Mouse (Mus musculus): Measurements from ENCODE around the gene Hist1h2ac.
"Not testable (repeated sequence)": the region's sequence is repeated elsewhere in the genome, so short reads cannot be mapped to it uniquely, and the experiment has no call there.

Hist1h2ac gene

DNA sequence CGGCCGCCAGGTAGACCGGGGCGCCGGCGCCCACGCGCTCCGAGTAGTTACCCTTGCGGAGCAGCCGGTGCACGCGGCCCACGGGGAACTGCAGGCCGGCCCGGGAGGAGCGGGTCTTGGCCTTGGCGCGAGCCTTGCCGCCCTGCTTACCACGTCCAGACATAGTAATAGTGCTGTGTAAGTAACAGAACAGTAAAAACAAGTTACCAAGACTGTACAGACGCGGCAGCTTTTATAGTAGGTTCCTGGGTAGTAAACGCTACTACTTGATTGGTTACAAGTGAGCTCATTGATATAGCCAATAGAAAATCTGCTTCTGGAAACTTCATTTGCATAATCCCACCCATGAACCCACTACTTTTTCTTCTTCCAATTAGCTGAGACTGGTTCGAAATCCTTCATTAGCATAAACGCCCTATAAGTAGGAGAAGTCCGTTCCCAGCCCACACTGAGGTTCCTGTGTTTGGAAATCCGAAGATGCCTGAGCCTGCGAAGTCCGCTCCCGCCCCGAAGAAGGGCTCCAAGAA lies at the start of gene Hist1h2ac, which contains the start of gene Hist1h2bc:
TSS of gene Hist1h2ac (minus strand) at position 194 of the 527 bp plus-strand sequence.
TSS of gene Hist1h2bc (plus strand) at position 445 of the 527 bp plus-strand sequence.
- DNase-seq (ENCODE audit: low read depth, low spot score): peak; percentile 99

DNA sequence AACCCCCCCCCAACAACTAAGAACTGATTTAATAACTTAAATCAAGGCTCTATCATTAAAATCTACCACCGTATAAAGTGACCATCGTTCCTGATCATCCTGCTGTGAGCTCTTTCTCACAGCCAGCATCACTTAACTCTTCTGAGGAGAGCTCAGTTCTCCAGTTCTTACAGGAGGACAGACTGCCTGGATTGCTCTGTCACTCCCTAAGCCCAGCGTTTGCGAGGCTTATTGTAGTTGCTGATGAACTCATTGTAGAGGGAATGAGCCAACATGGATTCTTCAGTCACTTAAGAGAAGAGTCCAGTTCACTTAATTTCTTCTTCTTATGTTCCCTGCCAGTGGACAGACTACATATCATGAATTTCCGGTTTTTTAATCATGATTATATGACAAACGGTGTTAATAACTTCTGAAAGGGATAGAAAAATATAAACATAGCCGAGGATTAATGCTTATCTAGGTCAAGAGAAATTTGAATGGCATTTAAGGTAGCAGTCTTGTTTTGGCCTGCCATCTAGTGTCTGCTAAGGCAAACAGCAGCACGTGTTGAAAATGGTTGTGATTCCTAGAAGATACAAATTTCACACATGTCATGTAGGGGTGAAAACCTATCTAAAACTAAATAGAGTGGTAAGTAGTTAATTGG lies 48.5 kb upstream of the Hist1h2ac start:
- peak; percentile 49 for DNase-seq (ENCODE audit: low read depth, low spot score)

DNA sequence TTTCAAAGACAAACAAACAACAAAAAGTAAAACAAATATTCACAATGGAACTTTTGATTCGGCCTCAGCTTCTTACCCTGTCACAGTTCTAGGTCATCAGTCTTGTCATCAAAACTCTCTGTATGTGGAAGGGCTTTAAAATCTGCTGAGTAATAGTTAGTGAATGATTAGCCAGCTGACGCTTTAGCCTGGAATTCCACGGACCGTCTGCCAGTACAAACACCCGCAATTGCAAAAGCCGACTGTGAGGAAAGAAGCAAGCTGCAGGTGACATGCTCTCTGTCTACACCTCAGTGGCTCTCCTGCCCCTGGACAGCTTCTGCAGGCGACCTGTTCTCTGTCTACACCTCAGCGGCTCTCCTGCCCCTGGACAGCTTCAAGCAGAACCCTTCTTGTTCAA lies 46.7 kb upstream of the Hist1h2ac start:
- DNase-seq (ENCODE audit: low read depth, low spot score): no peak

DNA sequence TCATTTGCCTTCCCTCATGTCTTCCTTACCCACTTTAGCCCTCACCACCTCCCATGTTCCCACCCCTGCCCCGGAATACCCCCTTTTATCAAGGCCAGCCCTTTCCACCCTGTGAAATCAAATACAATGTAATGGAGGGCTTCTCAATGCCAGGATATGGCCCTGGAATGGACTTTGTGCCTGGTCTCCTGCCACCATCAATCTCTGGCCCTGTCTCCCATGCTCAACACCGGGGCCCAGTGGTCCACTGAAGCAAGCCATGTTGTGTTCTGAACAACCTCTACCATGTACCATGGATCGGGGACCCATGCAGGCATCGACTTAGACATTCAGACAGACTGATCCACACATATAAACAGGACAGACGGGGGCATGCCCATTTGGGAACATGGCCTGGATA lies 46.0 kb upstream of the Hist1h2ac start:
- no peak for DNase-seq (ENCODE audit: low read depth, low spot score)

DNA sequence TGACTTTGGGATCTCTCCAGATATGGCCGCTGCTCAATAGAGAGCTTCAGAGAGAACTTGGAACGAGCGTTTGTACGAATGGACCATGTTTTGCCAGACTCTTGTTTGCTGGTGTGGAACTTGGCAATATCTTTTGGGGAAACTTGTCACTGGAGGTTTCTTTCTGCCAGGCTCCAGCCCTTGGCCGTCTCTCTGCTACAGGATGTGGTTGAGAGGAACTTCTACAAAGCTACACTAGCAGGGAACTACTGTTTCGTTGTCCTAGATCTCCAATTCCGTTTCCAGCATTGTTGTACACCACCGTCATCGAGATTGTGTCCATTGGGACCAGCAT lies 45.4 kb upstream of the Hist1h2ac start:
- DNase-seq (ENCODE audit: low read depth, low spot score): no peak

DNA sequence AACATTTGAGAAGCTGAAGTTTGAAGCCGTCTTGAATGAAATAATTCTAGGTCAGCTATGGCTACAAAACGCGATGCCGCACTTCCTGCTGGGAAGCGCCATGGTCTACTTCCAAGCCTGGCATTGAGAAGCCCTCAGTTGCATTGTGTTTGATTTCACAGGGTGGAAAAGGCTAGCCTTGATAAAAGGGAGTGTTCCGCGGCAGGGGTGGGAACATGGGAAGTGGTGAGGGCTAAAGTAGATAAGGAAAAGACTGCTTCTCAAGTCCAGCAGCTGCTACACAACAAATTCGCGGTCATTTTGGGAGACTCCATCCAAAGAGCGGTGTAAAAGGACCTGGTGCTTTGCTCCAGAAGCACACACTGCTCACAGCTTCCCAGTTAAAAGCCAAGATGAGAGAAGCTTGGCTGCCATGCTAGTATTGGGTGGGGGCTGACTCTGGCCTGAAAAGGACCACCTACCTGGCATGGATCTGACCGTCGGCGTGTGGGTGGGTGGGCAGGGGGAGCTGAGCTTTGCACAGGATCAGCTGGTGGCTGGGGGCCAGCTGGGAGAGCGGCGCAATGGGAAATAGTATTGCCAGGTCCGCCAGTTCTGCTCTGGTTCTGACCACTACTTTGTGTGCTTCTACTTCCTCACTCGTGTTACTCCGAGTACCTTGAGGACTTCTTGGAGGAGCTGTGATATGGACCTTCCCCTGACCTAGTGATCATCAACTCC lies 44.9 kb upstream of the Hist1h2ac start:
- no peak for DNase-seq (ENCODE audit: low read depth, low spot score)

DNA sequence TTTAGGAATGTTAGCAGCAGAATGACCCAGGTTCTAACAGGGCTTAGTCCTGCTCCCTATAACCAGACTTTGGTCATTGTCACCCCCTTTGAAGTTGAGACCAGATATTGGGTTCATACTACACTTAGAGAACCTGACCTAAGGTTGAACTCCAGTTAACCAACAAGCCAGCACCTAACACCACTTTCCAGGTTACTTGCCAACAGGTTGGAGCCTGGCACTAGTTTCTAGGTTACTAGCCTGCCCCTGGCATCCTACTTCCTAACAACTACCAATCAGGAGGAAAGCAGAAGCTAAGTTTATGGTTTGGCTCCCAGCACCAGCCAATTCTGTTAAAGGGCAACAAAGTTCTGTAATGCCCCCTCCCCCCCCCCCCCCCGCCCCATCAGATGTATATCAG lies 41.5 kb upstream of the Hist1h2ac start:
- DNase-seq (ENCODE audit: low read depth, low spot score): no peak

DNA sequence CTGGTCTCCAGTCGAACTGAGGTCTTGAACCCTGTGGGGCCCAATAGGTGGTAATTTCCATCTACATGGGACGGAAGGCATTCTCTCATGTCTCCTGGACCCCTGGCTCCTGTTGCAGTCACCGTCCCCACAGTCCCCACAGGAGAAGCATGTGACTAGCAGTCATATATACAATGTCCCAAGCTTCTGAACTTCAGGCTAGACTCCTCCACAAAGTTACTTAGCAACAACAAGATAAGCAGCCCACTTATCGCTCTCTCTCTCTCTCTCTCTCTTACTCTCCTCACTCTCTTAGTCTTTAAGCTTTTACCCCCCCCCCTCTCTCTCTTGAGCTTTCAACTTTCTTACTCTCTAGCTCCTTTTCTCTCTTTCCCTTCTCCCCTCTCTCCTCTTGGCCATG lies 40.5 kb upstream of the Hist1h2ac start:
- no peak for DNase-seq (ENCODE audit: low read depth, low spot score)

DNA sequence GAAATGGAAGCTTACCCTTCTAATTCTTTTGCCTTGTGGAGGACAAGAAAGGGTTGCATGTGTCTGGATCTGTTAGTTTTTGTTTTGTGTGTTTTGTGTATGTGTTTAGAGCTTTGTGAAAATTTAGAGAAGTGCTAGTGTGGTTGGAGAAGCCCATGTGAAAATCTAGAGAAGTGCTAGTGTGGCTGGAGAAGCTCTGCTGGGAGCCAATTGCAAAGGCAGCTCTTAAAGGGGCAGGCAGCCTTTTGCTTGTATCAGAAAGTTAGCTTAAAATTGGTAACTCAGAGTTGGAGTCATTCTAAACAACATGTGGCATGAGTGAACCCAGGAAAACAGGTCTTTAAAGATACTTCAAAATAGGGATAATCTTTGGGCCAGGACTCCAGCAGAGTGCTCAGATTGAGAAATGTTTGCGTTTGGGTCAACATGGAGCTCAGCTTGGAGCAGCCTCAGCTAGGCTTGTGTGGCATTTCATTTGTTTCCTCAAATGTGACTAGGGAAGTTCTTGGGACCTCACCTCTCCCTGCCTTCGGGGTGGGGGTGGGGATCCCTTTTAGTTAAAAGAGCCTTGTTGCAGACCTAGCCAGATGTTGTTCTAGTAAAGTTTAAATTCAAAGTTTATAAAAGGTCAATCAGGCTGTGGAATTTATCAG lies 34.0 kb upstream of the Hist1h2ac start:
- DNase-seq (ENCODE audit: low read depth, low spot score): not testable (repeated sequence)

DNA sequence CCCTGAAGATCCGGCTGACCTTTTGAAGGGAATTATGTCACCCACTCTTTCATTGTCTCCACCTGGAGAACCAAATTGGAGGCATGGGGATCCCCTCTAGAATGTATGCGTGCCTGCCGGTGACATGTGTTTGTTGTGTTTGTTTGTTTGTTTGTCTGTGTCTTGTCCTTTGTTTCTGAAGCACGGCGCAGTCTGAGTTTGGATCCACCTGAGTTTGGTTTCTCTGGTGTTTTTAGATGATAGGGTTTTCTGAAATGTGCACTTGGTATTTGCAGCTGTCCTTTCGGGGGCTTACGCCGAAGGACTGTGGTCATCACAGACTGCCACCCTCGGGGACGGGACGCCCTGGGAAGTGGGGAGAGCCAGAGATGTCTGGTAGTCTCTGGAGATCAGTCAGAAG lies 33.4 kb upstream of the Hist1h2ac start:
- DNase-seq (ENCODE audit: low read depth, low spot score): no peak

DNA sequence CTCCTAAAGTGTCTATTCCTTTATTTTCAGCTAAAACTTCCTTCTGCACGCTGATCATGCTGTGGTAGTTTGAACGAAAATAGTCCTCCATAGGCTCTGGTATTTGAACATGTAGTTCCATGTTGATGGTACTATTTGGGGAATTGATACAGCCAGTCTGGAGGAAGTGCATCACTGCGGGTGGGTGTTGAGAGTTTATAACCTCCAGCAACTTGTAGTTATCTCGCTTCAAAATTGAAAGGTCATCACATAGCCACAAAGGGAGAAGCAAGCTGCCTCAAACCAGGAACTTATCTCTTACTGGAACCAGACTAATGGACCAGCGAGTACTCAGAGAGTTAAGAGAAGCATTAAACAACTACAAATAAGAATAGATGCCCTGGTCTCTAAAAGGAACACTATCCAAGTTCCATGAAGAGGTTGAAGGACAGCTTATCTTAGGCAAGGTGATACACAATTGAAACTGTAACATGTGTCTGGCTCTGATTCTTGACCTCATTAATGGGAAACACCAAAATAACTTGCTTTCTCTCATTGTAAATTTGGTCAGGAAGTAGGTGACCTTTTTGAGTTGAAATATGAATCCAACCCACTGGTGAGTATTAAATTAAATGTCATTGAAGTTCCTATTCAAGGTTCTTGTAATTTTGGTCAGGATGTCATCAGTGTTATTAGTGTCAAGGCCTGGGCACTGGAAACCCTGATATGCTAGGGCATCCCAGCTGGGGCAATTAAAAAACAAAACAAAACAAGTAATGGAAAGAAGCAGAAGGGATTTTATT lies 32.7 kb upstream of the Hist1h2ac start:
- no peak for DNase-seq (ENCODE audit: low read depth, low spot score)

DNA sequence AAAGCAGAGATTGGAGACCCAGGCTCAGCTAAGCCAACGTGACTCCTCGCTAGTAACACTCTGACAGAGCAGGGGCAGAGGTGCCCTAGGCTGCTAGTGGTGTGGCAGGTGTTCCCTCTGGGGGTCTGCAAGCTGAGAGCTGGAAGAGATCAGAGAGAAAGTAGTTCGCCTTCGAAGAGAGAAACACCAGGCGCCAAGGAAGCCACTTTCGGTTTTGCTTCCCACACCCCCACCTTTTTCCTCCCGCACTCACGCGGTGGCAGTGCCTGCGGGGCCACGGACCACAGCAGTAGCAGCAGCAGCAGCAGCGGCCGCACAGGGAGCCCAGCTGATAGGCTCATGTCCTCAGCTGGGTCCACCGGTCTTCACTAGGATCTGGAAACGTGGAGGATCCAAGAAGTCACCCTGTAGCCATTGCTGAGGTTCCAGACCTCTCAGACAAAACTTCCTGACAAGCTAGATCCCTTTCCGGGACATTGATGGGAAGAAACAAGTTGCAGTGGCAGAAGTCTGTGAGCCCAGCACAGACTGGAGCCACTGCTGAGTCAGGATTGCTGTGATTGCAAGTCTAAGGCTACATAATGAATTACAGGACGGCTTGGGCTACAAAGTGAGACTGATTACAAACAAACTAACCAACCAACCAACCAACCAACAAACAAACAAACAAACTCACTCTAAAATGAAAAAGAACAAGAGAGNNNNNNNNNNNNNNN lies 26.8 kb upstream of the Hist1h2ac start, which contains the start of gene Hfe:
TSS of gene Hfe (minus strand) at position 481 of the 716 bp plus-strand sequence.
- peak; percentile 27 for DNase-seq (ENCODE audit: low read depth, low spot score)

DNA sequence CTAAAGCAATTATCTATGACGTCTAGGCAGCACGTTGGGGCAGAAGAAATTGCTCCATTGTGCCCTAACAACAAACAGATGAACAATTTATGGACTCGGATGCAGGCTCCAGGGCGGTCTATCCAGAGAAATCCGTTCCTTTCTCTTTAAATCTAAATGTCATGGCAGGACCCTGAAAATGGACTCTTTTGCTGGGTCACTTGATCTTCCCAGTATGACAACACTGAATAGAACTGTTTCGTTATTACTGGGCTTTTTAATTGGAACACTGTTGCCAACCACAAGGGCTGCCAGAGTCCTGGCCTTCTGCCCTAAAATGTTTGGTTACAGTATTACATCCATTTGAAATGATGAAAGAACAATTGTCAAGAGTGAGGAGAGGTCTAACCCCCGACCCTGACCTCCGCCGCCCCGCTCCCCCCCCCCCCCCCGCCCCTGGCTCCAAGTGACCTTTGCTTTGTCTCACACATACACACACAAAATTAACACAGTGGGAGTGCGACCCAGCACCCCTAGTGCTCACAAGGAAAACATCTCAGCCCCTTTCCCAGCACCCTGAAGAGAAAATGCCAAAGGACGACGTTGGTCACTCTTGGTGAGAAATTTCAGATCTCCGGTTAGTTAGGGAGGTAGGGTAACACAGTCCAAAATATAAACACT lies 26.1 kb upstream of the Hist1h2ac start:
- DNase-seq (ENCODE audit: low read depth, low spot score): no peak

DNA sequence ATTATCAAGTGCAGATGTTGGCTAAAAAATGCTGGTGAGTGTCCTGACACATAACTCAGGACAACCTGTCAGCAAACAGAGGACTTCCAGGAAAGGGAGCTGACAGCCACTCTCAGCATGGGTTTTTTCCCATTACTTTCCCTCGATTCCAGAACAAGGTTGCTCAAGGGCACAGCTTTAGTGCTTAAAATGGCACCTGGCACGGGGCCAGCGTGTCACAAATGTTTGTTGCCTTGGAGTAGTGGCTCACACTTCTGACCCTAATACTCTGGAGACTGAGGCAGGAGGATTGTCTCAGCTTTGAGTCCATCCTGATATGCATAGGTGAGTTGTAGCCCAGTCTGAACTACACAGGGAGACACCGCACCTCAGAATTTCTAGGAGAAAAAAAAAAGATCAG lies 24.9 kb upstream of the Hist1h2ac start:
- DNase-seq (ENCODE audit: low read depth, low spot score): no peak

DNA sequence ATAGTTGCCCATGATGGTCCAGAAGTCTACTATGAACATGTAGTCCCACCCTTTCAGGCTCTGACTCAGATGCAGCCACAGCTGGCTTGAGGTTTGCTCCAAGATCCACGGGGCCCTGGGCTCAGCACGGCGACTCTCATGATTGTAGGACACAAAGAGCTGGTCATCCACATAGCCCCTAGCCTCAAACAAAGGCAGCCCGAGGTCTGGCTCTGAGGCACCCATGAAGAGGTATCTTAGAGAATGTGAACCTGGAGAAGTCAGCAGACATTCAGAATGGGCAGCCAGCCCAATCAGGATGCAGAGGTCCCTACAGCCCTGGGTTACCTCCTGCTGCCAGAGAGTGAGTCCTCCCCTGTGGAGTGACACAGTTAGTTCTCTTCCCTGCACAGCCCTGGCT lies 24.3 kb upstream of the Hist1h2ac start:
- DNase-seq (ENCODE audit: low read depth, low spot score): no peak

DNA sequence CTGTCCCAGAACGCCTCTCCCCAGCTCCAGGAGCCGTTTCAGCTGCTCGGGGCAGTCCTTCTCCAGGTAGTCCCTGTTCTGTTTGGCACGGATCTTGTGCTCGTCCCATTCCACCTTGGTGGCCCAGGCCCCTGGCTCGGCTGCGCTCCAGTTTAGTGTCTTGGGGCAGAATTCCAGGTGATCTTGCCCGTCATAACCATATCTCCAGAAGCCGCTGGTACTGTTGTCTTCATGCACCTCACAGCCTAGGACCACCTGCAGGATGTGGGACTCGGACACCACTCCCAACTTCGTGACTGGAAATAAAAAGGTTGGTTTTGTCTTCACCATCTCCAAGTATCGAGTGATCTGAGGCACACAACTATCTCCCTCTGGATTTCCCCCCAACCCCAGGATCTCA lies 23.0 kb upstream of the Hist1h2ac start:
- DNase-seq (ENCODE audit: low read depth, low spot score): no peak

DNA sequence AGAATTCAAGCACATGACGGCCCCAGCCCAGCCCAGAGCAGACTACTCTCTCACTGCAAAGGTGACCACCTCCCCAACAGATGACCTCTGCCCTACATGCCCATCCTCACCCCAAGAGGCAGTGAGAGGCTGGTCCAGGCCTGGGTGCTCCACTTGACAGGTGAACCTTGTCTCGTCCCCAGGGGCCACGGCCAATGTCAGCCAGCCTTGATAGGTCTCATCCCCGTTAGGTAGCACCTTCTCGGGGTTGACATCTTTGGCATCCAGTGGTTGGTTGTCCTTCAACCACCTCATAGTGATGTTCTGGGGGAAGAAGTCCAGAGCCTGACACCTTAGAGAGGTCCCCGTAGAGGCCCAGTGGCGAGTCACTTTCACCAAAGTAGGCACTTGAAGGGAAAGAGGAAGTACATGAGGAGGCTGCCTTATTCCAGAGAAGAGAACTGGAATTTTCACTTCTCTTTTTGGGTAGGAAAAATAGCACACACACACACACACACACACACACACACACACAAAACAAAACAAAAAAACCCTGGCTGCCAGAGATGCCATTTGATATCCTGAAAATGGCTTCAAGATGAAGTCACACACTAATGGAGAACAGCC lies 22.1 kb upstream of the Hist1h2ac start:
- no peak for DNase-seq (ENCODE audit: low read depth, low spot score)

DNA sequence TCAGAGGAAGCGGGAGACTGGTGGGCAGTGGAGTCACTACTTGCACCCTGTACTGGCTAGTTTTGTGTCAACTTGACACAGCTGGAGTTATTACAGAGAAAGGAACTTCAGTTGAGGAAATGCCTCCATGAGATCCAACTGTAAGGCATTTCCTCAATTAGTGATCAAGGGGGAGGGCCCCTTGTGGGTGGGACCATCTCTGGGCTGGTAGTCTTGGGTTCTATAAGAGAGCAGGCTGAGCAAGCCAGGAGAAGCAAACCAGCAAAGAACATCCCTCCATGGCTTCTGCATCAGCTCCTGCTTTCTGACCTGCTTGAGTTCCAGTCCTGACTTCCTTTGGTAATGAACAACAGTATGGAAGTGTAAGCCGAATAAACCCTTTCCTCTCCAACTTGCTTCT lies 19.1 kb upstream of the Hist1h2ac start:
- DNase-seq (ENCODE audit: low read depth, low spot score): not testable (repeated sequence)

DNA sequence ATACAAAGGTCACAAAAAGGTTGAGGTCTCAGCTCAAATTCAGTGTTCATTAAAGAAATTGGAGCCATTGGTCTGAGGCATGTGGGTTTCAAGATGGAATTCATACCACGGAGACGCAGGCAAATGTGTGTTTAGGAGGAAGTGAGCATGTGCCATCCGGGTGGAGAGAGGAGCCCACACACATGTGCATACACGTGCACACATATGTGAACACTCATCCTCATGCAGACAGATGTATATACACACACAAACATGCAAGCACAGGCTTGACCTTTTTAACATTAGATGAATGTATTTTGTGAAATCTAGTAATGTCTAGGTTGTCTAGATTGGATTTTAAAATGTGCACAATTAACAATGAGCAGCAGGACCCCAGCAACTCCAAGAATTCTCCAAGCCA lies 18.5 kb upstream of the Hist1h2ac start:
- DNase-seq (ENCODE audit: low read depth, low spot score): no peak
